Mouse (Mus musculus): ENCODE measurements around the gene Osbpl2. TPM values are rescaled to one million over a fixed set of nuclear protein-coding genes. Genes with fewer than 3 reads are reported as not detected.

The Osbpl2 gene
- polyA plus RNA-seq, 1 experiment = 0.76 TPM

DNA sequence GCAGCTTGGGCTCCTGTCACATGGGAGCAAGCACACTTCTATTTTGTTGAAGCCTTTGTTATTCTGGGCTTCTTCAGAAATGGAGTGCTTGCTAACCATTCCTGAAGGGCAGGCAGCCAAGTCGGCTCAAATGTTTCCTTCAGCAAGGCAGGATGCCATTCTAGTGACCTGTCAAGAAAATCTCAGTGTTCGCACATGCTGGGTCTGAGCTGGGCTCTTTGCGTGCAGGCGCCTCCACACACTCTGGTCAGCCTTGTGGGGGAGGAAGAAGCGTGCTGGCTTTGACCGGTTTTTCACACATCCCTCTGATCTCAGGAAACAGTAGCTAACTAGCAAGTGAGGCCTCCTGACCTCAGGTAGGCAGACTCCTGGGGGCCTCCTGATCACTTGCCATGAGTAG, 3.8 kb upstream of the Osbpl2 start:
- Histone ChIP-seq H3K4me3 (replicated peaks) (no peak overlapping the region), H3K27me3 (ENCODE audit: control insufficient read depth) (peaks cover 41% of the 10 kb centered on the region)
- TF ChIP-seq TAL1 (IDR thresholded peaks at IDR 0.05; ENCODE audit: low read length) = no peak
- no peak for TF ChIP-seq GATA1 (IDR thresholded peaks at IDR 0.05; ENCODE audit: low read length)

DNA sequence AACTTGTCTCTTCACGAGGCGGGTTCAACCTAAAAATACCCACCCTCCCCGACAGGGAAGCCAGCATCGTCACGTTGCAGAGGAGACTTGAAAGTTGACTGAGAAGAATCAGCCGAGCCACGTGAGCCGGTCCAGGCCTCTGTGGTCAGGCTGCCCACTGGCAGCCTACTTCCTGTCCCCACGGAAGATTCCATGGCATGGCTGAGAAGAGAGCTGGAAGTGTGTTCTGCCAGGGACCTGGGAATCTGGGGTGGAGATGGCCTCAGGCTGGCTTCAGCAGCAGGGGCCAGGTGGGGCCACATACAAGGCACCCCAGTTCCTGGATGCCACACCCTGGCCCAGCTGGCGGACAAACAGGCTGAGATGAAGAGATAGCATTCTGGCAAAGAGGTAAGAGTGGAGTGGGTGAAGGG, 3.0 kb upstream of the Osbpl2 start:
- no peaks in the 10 kb centered on the region for H3K9me3 ChIP-seq (ENCODE audit: control insufficient read depth, low read length)
- H3K4me1 ChIP-seq (ENCODE audit: control insufficient read depth) = peaks cover 49% of the 10 kb centered on the region
- peaks cover 38% of the 10 kb centered on the region for H3K27me3 ChIP-seq (ENCODE audit: control insufficient read depth)
- TF ChIP-seq TAL1 (IDR thresholded peaks at IDR 0.05; ENCODE audit: low read length) (no peak), GATA1 (IDR thresholded peaks at IDR 0.05; ENCODE audit: low read length) (no peak)
- H3K4me3 ChIP-seq (replicated peaks) = no peak overlapping the region
- H3K36me3 ChIP-seq (ENCODE audit: control insufficient read depth) = no peaks in the 10 kb centered on the region

More for the DNA sequence above, 3.8 kb upstream of the Osbpl2 start:
- no peaks in the 10 kb centered on the region for H3K36me3 ChIP-seq (ENCODE audit: control insufficient read depth)
- peaks cover 42% of the 10 kb centered on the region for H3K4me1 ChIP-seq (ENCODE audit: control insufficient read depth)
- no peaks in the 10 kb centered on the region for H3K9me3 ChIP-seq (ENCODE audit: control insufficient read depth, low read length)

DNA sequence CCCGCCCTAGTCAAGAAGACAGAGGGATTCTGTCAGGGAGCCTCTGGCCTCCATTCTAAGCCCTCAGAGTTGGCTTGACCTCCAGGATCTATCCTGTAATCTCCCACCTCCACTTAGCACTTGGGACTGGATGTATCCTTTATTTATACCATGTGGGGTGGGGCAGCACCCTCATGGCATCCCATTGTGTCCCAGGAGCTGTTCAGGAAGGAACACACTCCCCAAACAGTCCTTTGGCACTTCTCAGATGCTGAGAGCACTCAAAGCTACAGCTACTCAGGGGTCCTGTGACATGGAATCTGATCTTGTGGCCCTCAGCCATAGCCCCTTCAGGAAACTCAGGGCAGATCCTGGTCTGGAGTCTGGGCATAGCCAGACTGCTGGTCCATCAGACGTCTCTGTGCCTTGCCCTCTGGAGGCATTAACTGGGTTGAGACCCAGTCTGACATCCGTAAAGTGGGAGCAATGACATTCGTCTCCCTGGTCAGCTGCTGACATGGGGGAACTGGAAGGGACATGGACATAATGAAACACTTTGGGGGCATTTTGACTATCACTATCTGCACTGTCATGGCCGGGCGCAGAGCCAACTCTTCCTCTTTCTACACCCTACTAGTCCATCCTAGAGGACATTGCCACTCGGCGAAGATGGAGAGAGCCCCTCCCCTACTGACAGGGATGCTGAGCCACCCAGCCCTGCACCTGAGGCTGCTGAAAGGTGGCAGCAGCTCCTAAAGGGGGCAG, 2.2 kb upstream of the Osbpl2 start:
- TF ChIP-seq TAL1 (IDR thresholded peaks at IDR 0.05; ENCODE audit: low read length) (no peak), GATA1 (IDR thresholded peaks at IDR 0.05; ENCODE audit: low read length) (no peak)
- Histone ChIP-seq H3K4me3 (replicated peaks) (no peak overlapping the region), H3K4me1 (ENCODE audit: control insufficient read depth) (peaks cover 49% of the 10 kb centered on the region), H3K9me3 (ENCODE audit: control insufficient read depth, low read length) (no peaks in the 10 kb centered on the region), H3K27me3 (ENCODE audit: control insufficient read depth) (peaks cover 38% of the 10 kb centered on the region), H3K36me3 (ENCODE audit: control insufficient read depth) (no peaks in the 10 kb centered on the region)

DNA sequence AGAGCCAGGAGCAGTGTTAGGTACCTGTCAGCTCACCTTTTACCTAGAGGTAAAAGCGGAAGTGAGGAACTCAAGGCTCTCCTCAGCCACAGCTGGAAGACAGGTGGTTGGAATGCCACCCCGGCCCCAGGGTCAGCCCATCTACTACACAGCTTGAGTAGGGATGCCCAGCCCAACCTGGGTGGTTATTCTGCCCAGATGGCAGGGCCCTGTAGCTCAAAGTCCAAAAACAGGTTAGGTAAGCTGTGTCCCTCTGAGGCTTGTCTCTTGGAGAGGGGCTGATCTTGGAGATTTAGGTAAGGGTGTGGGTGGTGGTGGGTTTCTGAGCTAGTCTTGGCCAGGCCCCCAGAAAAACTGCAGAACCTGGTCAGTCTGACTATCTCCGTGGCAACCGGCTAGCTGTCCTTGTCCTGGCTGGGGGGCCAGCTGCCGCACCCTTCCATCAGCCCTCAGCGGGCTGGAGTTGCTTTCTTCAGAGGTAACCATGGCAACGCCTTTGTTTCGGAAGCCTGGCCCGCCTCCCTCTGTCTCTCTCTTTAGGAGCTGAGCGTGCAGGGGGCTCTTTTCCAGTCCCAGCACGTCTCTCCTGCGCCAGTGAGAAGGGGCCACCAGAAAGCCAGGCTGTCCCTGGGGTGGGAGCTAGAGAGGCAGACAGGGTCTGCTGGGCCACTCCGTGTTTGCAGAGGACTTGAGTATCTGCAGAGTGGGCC, 1.5 kb upstream of the Osbpl2 start:
- Histone ChIP-seq H3K4me1 (ENCODE audit: control insufficient read depth) (peaks cover 49% of the 10 kb centered on the region), H3K4me3 (replicated peaks) (no peak overlapping the region), H3K36me3 (ENCODE audit: control insufficient read depth) (no peaks in the 10 kb centered on the region), H3K9me3 (ENCODE audit: control insufficient read depth, low read length) (no peaks in the 10 kb centered on the region), H3K27me3 (ENCODE audit: control insufficient read depth) (peaks cover 38% of the 10 kb centered on the region)
- TF ChIP-seq TAL1 (IDR thresholded peaks at IDR 0.05; ENCODE audit: low read length) = no peak
- no peak for TF ChIP-seq GATA1 (IDR thresholded peaks at IDR 0.05; ENCODE audit: low read length)

DNA sequence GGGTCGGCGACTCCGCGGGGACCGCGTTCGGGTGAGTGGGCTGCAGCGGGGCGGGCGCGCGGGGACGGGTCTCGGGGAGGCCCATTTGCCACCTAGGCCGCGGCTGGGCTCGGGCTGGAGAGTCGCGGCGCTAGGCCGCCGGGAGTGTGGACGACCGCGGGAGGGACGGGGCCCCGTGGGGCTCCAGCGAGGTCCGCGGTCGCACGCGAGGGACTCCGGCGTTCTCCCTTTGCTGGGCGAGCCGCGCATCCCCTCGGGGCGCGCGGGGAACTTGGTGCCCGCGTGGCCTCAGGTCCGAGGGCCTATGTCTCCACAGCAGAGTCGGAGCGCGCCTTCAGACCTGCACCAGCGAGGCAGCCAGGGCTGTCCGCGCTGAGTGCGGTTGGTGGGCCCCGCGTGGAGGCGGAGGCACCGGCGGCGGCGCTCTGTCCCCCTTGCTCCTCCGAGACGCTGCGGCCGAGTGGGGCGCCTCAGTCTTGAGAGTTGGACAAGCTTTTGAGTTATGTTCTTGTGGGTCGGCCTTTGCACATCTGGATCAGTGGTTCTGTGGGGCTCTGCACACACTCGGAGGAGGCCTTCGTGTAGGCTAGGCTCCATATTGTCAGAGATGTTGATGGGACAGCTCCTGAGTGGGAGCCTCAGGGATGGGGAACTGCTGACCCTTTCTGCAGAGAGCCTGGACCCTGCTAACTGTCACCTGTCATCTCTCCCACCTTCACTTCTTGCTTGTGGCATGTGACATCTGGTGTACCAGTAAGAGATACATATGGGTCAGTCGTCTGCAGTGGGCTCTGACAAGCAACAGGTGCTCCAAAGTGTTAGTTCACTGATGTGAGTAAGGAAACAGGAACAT, 559 bp downstream of the Osbpl2 start:
- H3K27me3 ChIP-seq (ENCODE audit: control insufficient read depth) = peaks cover 30% of the 10 kb centered on the region
- peaks cover 9% of the 10 kb centered on the region for H3K36me3 ChIP-seq (ENCODE audit: control insufficient read depth)
- TF ChIP-seq TAL1 (IDR thresholded peaks at IDR 0.05; ENCODE audit: low read length) (no peak), GATA1 (IDR thresholded peaks at IDR 0.05; ENCODE audit: low read length) (no peak)

DNA sequence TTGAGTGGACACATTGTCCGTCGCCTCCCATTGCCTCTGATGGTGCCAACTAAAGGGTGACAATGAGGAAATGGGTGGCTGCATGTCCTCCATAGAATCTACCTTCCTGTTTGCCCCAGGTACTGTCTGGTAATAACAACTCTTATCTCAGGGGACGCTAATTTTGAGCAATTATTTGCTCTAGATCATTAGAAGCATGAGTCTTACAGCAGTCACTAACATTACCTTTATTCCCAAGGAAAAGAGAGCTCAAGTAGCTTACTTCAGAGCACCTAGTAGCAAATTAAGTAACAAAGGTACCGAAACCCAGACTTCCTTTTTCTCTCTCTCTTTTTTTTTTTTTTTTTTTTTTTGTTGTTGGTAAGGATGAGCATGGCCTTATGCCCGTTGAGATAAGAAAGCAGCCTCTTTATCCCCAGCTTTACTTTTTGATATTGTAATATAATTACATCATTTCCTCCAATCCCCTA, 1.2 kb downstream of the Osbpl2 start:
- Histone ChIP-seq H3K9me3 (ENCODE audit: control insufficient read depth, low read length) (no peaks in the 10 kb centered on the region), H3K4me3 (replicated peaks) (peak overlapping the region; percentile 86), H3K27me3 (ENCODE audit: control insufficient read depth) (peaks cover 24% of the 10 kb centered on the region), H3K4me1 (ENCODE audit: control insufficient read depth) (peaks cover 49% of the 10 kb centered on the region), H3K36me3 (ENCODE audit: control insufficient read depth) (peaks cover 9% of the 10 kb centered on the region)
- no peak for TF ChIP-seq TAL1 (IDR thresholded peaks at IDR 0.05; ENCODE audit: low read length)
- TF ChIP-seq GATA1 (IDR thresholded peaks at IDR 0.05; ENCODE audit: low read length) = no peak

More for the DNA sequence above, 559 bp downstream of the Osbpl2 start:
- Histone ChIP-seq H3K4me1 (ENCODE audit: control insufficient read depth) (peaks cover 49% of the 10 kb centered on the region), H3K4me3 (replicated peaks) (peak overlapping the region; percentile 86), H3K9me3 (ENCODE audit: control insufficient read depth, low read length) (no peaks in the 10 kb centered on the region)

DNA sequence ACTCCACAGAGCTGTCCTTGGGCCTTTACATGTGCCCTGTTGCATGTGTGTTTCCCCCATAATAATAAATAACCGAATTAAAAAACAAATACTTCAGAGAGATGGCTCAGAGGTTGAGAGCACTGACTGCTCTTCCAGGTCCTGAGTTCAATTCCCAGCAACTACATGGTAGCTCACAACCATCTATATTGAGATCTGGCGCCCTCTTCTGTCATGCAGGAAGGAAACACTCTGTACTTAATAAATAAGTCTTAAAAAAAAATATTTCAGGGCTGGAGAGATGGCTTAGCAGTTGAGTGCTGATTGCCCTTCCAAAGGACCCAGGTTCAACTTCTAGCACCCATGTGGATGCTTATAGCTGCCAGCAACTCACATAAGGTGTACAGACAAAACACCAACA, 5.1 kb downstream of the Osbpl2 start:
- H3K27me3 ChIP-seq (ENCODE audit: control insufficient read depth) = no peaks in the 10 kb centered on the region
- no peak overlapping the region for H3K4me3 ChIP-seq (replicated peaks)
- no peak for TF ChIP-seq TAL1 (IDR thresholded peaks at IDR 0.05; ENCODE audit: low read length)
- TF ChIP-seq GATA1 (IDR thresholded peaks at IDR 0.05; ENCODE audit: low read length) = no peak
- peaks cover 9% of the 10 kb centered on the region for H3K36me3 ChIP-seq (ENCODE audit: control insufficient read depth)
- H3K9me3 ChIP-seq (ENCODE audit: control insufficient read depth, low read length) = no peaks in the 10 kb centered on the region
- H3K4me1 ChIP-seq (ENCODE audit: control insufficient read depth) = peaks cover 15% of the 10 kb centered on the region

DNA sequence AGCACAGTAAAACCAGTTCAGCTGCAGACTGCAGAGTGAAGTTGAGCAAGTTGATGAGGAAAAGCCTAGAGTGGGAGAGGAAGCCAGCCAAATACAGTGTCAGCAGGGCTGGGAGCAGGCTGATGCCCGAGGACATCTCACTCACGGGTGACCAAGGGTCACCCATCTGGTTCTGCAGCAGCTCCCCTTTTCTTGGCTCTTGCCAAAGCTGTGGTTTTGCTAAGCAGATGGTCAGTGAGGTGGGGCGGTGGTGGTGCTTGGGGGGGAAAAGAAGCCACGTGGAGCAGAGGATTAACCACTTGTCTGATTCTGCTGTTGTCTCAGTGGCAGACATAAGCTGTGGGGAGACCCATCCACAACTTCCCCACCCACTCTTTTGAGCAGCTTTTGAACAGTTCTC, 7.1 kb downstream of the Osbpl2 start:
- Histone ChIP-seq H3K27me3 (ENCODE audit: control insufficient read depth) (no peaks in the 10 kb centered on the region), H3K4me3 (replicated peaks) (no peak overlapping the region), H3K4me1 (ENCODE audit: control insufficient read depth) (no peaks in the 10 kb centered on the region; the same call in 1 of the 2 replicates), H3K36me3 (ENCODE audit: control insufficient read depth) (peaks cover 9% of the 10 kb centered on the region), H3K9me3 (ENCODE audit: control insufficient read depth, low read length) (no peaks in the 10 kb centered on the region)
- no peak for TF ChIP-seq TAL1 (IDR thresholded peaks at IDR 0.05; ENCODE audit: low read length)
- no peak for TF ChIP-seq GATA1 (IDR thresholded peaks at IDR 0.05; ENCODE audit: low read length)
